Mouse (Mus musculus): ENCODE data around the gene Ybx2.
"Not testable (repeated sequence)": the region's sequence is repeated elsewhere in the genome, so short reads cannot be mapped to it uniquely, and the experiment has no call there.

The Ybx2 gene

GRCm38 (mm10) chr11:69934681-69935080 lies 915 bp upstream of the Ybx2 start:
- DNase-seq (ENCODE audit: low read depth, low spot score), result no peak

GRCm38 (mm10) chr11:69936156-69936555 lies 560 bp downstream of the Ybx2 start:
- DNase-seq (ENCODE audit: low read depth, low spot score), result no peak

- DNase-seq (ENCODE audit: low read depth, low spot score), result no peak
Measured at GRCm38 (mm10) chr11:69936714-69937347, 1.2 kb downstream of the Ybx2 start.

GRCm38 (mm10) chr11:69937385-69937784 lies 1.8 kb downstream of the Ybx2 start:
- DNase-seq (ENCODE audit: low read depth, low spot score), result no peak

- DNase-seq (ENCODE audit: low read depth, low spot score), result no peak
Measured at GRCm38 (mm10) chr11:69937834-69938233, 2.2 kb downstream of the Ybx2 start.

GRCm38 (mm10) chr11:69938401-69938979 lies 2.9 kb downstream of the Ybx2 start:
- no peak for DNase-seq (ENCODE audit: low read depth, low spot score)

GRCm38 (mm10) chr11:69939181-69939580 lies 3.6 kb downstream of the Ybx2 start:
- no peak for DNase-seq (ENCODE audit: low read depth, low spot score)

- DNase-seq (ENCODE audit: low read depth, low spot score), result no peak
Measured at GRCm38 (mm10) chr11:69939731-69940130, 4.1 kb downstream of the Ybx2 start.

GRCm38 (mm10) chr11:69940962-69941361 lies 5.4 kb downstream of the Ybx2 start:
- DNase-seq (ENCODE audit: low read depth, low spot score), result no peak

GRCm38 (mm10) chr11:69945216-69945615 lies 9.6 kb downstream of the Ybx2 start:
- no peak for DNase-seq (ENCODE audit: low read depth, low spot score)

- no peak for DNase-seq (ENCODE audit: low read depth, low spot score)
Measured at GRCm38 (mm10) chr11:69945997-69946891, 10.6 kb downstream of the Ybx2 start.

- no peak for DNase-seq (ENCODE audit: low read depth, low spot score)
Measured at GRCm38 (mm10) chr11:69947337-69948065, 11.9 kb downstream of the Ybx2 start.

GRCm38 (mm10) chr11:69948066-69948762 lies 12.6 kb downstream of the Ybx2 start, which contains the start of gene Slc2a4:
Gene Slc2a4, minus strand, starts transcription at chr11:69948188.
- DNase-seq (ENCODE audit: low read depth, low spot score), result peak; percentile 37

- DNase-seq (ENCODE audit: low read depth, low spot score), result peak; percentile 81
Measured at GRCm38 (mm10) chr11:69948763-69949150, 13.2 kb downstream of the Ybx2 start.

- peak; percentile 48 for DNase-seq (ENCODE audit: low read depth, low spot score)
Measured at GRCm38 (mm10) chr11:69950807-69951459, 15.3 kb downstream of the Ybx2 start.

GRCm38 (mm10) chr11:69952274-69952673 lies 16.7 kb downstream of the Ybx2 start:
- DNase-seq (ENCODE audit: low read depth, low spot score), result no peak

GRCm38 (mm10) chr11:69953267-69953915 lies 17.8 kb downstream of the Ybx2 start:
- no peak for DNase-seq (ENCODE audit: low read depth, low spot score)

GRCm38 (mm10) chr11:69955618-69956017 lies 20.0 kb downstream of the Ybx2 start:
- not testable (repeated sequence) for DNase-seq (ENCODE audit: low read depth, low spot score)

- no peak for DNase-seq (ENCODE audit: low read depth, low spot score)
Measured at GRCm38 (mm10) chr11:69956218-69956617, 20.6 kb downstream of the Ybx2 start.

GRCm38 (mm10) chr11:69960616-69961015 lies 25.0 kb downstream of the Ybx2 start:
- DNase-seq (ENCODE audit: low read depth, low spot score), result no peak
